Mouse (Mus musculus): ENCODE data around the gene Lrrc23. TPM values are rescaled to one million over a fixed set of nuclear protein-coding genes. Genes with fewer than 3 reads are reported as not detected.

The Lrrc23 gene
- polyA plus RNA-seq, 1 experiment from 2014 or later = 0.13 TPM

- peak; percentile 9; the same call in 1 of the 2 replicates for ATAC-seq
- Histone ChIP-seq H3K27ac (peak overlapping the region; percentile 96), H3K4me1 (replicated peaks) (peaks cover 36% of the 10 kb centered on the region), H3K4me3 (replicated peaks) (peak overlapping the region; percentile 82), H3K36me3 (no peaks in the 10 kb centered on the region), H3K9ac (peak overlapping the region; percentile 90), H3K4me2 (replicated peaks) (peak overlapping the region; percentile 75), H3K9me3 (no peaks in the 10 kb centered on the region), H3K27me3 (replicated peaks) (no peaks in the 10 kb centered on the region)
- WGBS = 47% methylated on average over 5 of the region's 5 CpGs
Observed at GRCm38 (mm10) chr6:124757909-124758848, 21.3 kb downstream of the Lrrc23 start.

DNA sequence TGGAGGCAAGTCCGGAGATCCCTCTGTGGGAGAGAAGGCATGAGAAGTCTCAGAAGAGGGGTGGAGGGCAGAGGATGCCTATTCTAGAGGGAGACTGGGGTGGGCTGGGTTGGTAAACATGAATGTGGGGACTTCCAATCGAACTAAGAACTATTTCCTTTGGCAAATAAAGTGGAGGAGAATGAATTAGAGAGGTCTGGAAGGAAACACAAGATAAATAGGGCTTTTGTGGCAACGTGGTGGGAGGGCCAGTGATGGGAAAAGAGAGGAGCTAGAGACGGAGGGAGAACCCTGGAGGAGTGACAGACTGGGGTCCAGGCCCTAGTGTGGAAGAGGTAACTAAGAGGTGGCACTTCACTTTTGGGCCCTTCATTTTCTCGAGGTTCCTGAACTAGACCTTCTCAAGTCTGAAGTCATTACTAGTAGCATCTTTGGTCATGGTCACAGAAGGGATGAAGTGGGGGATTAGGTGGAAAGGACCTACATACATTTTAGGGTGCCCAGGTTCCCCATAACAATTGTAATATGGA, 22.1 kb downstream of the Lrrc23 start:
- peak overlapping the region; percentile 96 for H3K27ac ChIP-seq
- ATAC-seq = no peak
- H3K36me3 ChIP-seq = no peaks in the 10 kb centered on the region
- peak overlapping the region; percentile 90 for H3K9ac ChIP-seq
- peak overlapping the region; percentile 82 for H3K4me3 ChIP-seq (replicated peaks)
- no peaks in the 10 kb centered on the region for H3K27me3 ChIP-seq (replicated peaks)
- peak overlapping the region; percentile 75 for H3K4me2 ChIP-seq (replicated peaks)
- peaks cover 36% of the 10 kb centered on the region for H3K4me1 ChIP-seq (replicated peaks)
- 15% methylated on average over 5 of the region's 5 CpGs for WGBS
- no peaks in the 10 kb centered on the region for H3K9me3 ChIP-seq

GRCm38 (mm10) chr6:124756652-124757350, 22.7 kb downstream of the Lrrc23 start:
- Histone ChIP-seq H3K9me3 (no peaks in the 10 kb centered on the region), H3K9ac (peak overlapping the region; percentile 90), H3K4me3 (replicated peaks) (peak overlapping the region; percentile 82), H3K4me1 (replicated peaks) (peaks cover 36% of the 10 kb centered on the region), H3K27me3 (replicated peaks) (no peaks in the 10 kb centered on the region), H3K36me3 (no peaks in the 10 kb centered on the region), H3K4me2 (replicated peaks) (peak overlapping the region; percentile 75), H3K27ac (peak overlapping the region; percentile 96)
- ATAC-seq = peak; percentile 80
- WGBS = under 1% methylated on average over 50 of the region's 54 CpGs

- peaks cover 36% of the 10 kb centered on the region for H3K4me1 ChIP-seq (replicated peaks)
- under 1% methylated on average over 67 of the region's 100 CpGs for WGBS
Observed at GRCm38 (mm10) chr6:124755831-124756595, 23.5 kb downstream of the Lrrc23 start, which contains the start of the genes Gm45234 and Atn1. Gm45234 (minus strand) TSS chr6:124756021. Atn1 (minus strand) TSS chr6:124756524.

GRCm38 (mm10) chr6:124755306-124755705, 24.2 kb downstream of the Lrrc23 start:
- Histone ChIP-seq H3K4me1 (replicated peaks) (peaks cover 36% of the 10 kb centered on the region), H3K27me3 (replicated peaks) (no peaks in the 10 kb centered on the region), H3K4me3 (replicated peaks) (peak overlapping the region; percentile 82), H3K9me3 (no peaks in the 10 kb centered on the region), H3K9ac (peak overlapping the region; percentile 90), H3K36me3 (no peaks in the 10 kb centered on the region), H3K4me2 (replicated peaks) (peak overlapping the region; percentile 75), H3K27ac (peak overlapping the region; percentile 96)
- 6% methylated on average over 3 of the region's 3 CpGs for WGBS
- ATAC-seq = no peak

More at GRCm38 (mm10) chr6:124755831-124756595, 23.5 kb downstream of the Lrrc23 start, which contains the start of the genes Gm45234 and Atn1:
- peak; percentile 62 for ATAC-seq
- peak within 1 kb of the TSS; percentile 82 for H3K4me3 ChIP-seq (replicated peaks)
- no peaks in the 10 kb centered on the region for H3K36me3 ChIP-seq
- no peaks in the 10 kb centered on the region for H3K27me3 ChIP-seq (replicated peaks)
- no peaks in the 10 kb centered on the region for H3K9me3 ChIP-seq
- H3K27ac ChIP-seq = peak within 1 kb of the TSS; percentile 96
- H3K4me2 ChIP-seq (replicated peaks) = peak within 1 kb of the TSS; percentile 75
- H3K9ac ChIP-seq = peak within 1 kb of the TSS; percentile 90

- H3K4me2 ChIP-seq (replicated peaks) = no peak overlapping the region
- no peak overlapping the region for H3K9ac ChIP-seq
- H3K36me3 ChIP-seq = peaks cover 7% of the 10 kb centered on the region
- H3K27ac ChIP-seq = no peak overlapping the region
- H3K27me3 ChIP-seq (replicated peaks) = no peaks in the 10 kb centered on the region
- H3K4me3 ChIP-seq (replicated peaks) = no peak overlapping the region
- no peaks in the 10 kb centered on the region for H3K9me3 ChIP-seq
- no peak for ATAC-seq
- H3K4me1 ChIP-seq (replicated peaks) = peaks cover 28% of the 10 kb centered on the region
- 77% methylated on average over 2 of the region's 2 CpGs for WGBS
Observed at GRCm38 (mm10) chr6:124753861-124754260, 25.7 kb downstream of the Lrrc23 start.

DNA sequence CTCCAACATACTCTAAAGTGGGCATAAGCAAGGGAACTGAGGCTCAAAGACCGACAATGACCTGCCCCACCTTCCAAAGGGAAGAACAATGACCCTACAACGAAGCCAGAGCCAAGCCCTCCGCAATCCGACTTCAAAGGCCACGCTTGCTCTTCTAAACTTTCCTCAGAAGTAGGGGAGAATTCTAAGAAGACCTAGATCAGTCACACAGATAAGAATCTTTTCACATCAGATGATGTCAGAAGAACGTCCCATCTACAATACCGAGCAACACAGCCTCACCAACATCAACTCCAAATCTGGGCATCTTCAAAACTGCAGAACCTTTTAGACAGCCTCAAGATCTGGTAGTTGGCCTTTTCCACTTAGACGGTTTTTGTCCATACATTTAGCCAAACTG, 29.1 kb downstream of the Lrrc23 start:
- Histone ChIP-seq H3K9ac (no peak overlapping the region), H3K9me3 (no peaks in the 10 kb centered on the region), H3K4me3 (replicated peaks) (no peak overlapping the region), H3K4me2 (replicated peaks) (no peak overlapping the region), H3K27me3 (replicated peaks) (no peaks in the 10 kb centered on the region), H3K4me1 (replicated peaks) (peaks cover 33% of the 10 kb centered on the region), H3K36me3 (peaks cover 24% of the 10 kb centered on the region), H3K27ac (no peak overlapping the region)
- 83% methylated on average over 8 of the region's 8 CpGs for WGBS
- ATAC-seq = no peak

GRCm38 (mm10) chr6:124746654-124747632, 32.6 kb downstream of the Lrrc23 start:
- ATAC-seq = no peak
- Histone ChIP-seq H3K9ac (no peak overlapping the region), H3K27ac (no peak overlapping the region), H3K4me3 (replicated peaks) (no peak overlapping the region), H3K27me3 (replicated peaks) (no peaks in the 10 kb centered on the region), H3K36me3 (peaks cover 39% of the 10 kb centered on the region), H3K4me2 (replicated peaks) (peak overlapping the region; percentile 96; the same call in 1 of the 2 replicates), H3K4me1 (replicated peaks) (peaks cover 23% of the 10 kb centered on the region), H3K9me3 (no peaks in the 10 kb centered on the region)
- WGBS = 81% methylated on average over 7 of the region's 7 CpGs

DNA sequence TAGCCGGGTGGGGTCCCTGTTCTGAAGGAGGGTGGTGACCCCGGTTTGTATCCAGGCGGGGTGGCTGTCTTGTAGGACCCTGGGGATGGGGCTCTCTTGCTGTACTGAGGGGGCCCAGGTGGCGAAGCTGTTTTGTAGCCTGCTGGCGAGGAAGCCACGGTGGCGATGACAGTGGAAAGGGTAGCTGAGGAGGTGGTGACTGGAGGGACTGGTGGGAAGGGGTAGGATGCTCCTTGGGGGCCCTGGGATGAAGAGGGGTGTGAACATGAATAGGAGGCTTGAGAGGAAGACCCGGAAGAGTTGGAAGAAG, 33.3 kb downstream of the Lrrc23 start:
- Histone ChIP-seq H3K27ac (peak overlapping the region; percentile 87), H3K4me2 (replicated peaks) (peak overlapping the region; percentile 96), H3K4me3 (replicated peaks) (peak overlapping the region; percentile 47), H3K9me3 (no peaks in the 10 kb centered on the region), H3K36me3 (peaks cover 39% of the 10 kb centered on the region), H3K9ac (peak overlapping the region; percentile 82), H3K27me3 (replicated peaks) (no peaks in the 10 kb centered on the region), H3K4me1 (replicated peaks) (peaks cover 27% of the 10 kb centered on the region)
- 24% methylated on average over 8 of the region's 8 CpGs for WGBS
- ATAC-seq = no peak

GRCm38 (mm10) chr6:124745490-124746295, 33.8 kb downstream of the Lrrc23 start:
- H3K27me3 ChIP-seq (replicated peaks) = no peaks in the 10 kb centered on the region
- peak; percentile 84 for ATAC-seq
- H3K9me3 ChIP-seq = no peaks in the 10 kb centered on the region
- H3K36me3 ChIP-seq = peaks cover 39% of the 10 kb centered on the region
- peak overlapping the region; percentile 87 for H3K27ac ChIP-seq
- H3K9ac ChIP-seq = peak overlapping the region; percentile 82
- H3K4me2 ChIP-seq (replicated peaks) = peak overlapping the region; percentile 96
- H3K4me3 ChIP-seq (replicated peaks) = peak overlapping the region; percentile 47
- peaks cover 27% of the 10 kb centered on the region for H3K4me1 ChIP-seq (replicated peaks)
- 1% methylated on average over 85 of the region's 85 CpGs for WGBS

All from intestine, embryonic 15.5 days (tissue).